Mouse (Mus musculus) liver, postnatal 0 days (tissue): Measurements from ENCODE around the gene Ppm1h. TPM values are rescaled to one million over a fixed set of nuclear protein-coding genes. Genes with fewer than 3 reads are reported as not detected.

ENCODE experiments used
- ATAC-seq: fragments of 200-750 bp; cut with Nextera tagmentation; 2 replicates; pipeline ENCODE4 v1.8.0; 2017; ENCODE audit warnings: mild to moderate bottlenecking, moderate library complexity
- DNase-seq: peaks from one replicate; pipeline ENCODE4 v3.0.0-alpha.2; 2016
- H3K27ac ChIP-seq: fragments of 300-500 bp; sonication (generic); 2 replicates; pipeline ENCODE4 v1.5.1; 2014; ENCODE audit warnings: antibody characterized with exemption, moderate library complexity, mild to moderate bottlenecking, low read depth
- H3K27me3 ChIP-seq: fragments of 300-500 bp; sonication (generic); 2 replicates; pipeline ENCODE4 v1.6.1; 2014; ENCODE audit warnings: low read length, control low read depth, mixed read lengths; ENCODE audit not compliant: insufficient read depth
- H3K36me3 ChIP-seq: fragments of 300-500 bp; sonication (generic); replicated peaks from 2 replicates; pipeline ENCODE4 v1.6.1; 2014; ENCODE audit warnings: mild to moderate bottlenecking, control low read depth, low read length, moderate library complexity, mixed read lengths; ENCODE audit not compliant: insufficient read depth
- H3K4me1 ChIP-seq: fragments of 300-500 bp; sonication (generic); 2 replicates; pipeline ENCODE4 v1.6.1; 2014; ENCODE audit warnings: antibody characterized with exemption, mild to moderate bottlenecking, control low read depth; ENCODE audit not compliant: insufficient read depth
- H3K4me2 ChIP-seq: fragments of 300-500 bp; sonication (generic); 2 replicates; pipeline ENCODE4 v1.6.1; 2014; ENCODE audit warnings: low read depth, mild to moderate bottlenecking, low read length, moderate library complexity, mixed read lengths
- H3K4me3 ChIP-seq: fragments of 300-500 bp; sonication (generic); 2 replicates; pipeline ENCODE4 v1.5.1; 2014; ENCODE audit warnings: low read depth, low read length
- H3K9ac ChIP-seq: fragments of 300-500 bp; sonication (generic); replicated peaks from 2 replicates; pipeline ENCODE4 v1.6.1; 2014; ENCODE audit warnings: mild to moderate bottlenecking, moderate library complexity
- H3K9me3 ChIP-seq: fragments of 300-500 bp; sonication (generic); 2 replicates; pipeline ENCODE4 v1.6.1; 2016; ENCODE audit warnings: mild to moderate bottlenecking, control low read depth, low read length, mixed read lengths
- CTCF ChIP-seq: sonication (generic); IDR thresholded peaks from 2 replicates; pipeline ENCODE4 v1.5.1; 2016; ENCODE audit warnings: antibody characterized with exemption, low read depth
- EP300 ChIP-seq: IDR thresholded peaks from 2 replicates; pipeline ENCODE4 v1.6.1; 2016; ENCODE audit warnings: antibody characterized with exemption, low read depth, mild to moderate bottlenecking
- WGBS: fragments of 180-500 bp; shearing (Covaris S2); extraction: QIAGEN DNeasy Blood & Tissue Kit; methylation state at CpG from one replicate; pipeline ENCODE4 v1.1.7; 2014; ENCODE audit not compliant: insufficient replicate concordance; 5-methylcytosine and 5-hydroxymethylcytosine counted together
- polyA plus RNA-seq: library from polyadenylated mRNA; unstranded; fragments of >200 nt; fragmentation: Nextera tagmentation; extraction: Ambion mirVana; gene quantifications from 2 replicates; pipeline ENCODE4 v1.2.1, GENCODE M21; 2015

Gene Ppm1h
- polyA plus RNA-seq, 1 experiment from 2014 or later, result 3.9 TPM

DNA sequence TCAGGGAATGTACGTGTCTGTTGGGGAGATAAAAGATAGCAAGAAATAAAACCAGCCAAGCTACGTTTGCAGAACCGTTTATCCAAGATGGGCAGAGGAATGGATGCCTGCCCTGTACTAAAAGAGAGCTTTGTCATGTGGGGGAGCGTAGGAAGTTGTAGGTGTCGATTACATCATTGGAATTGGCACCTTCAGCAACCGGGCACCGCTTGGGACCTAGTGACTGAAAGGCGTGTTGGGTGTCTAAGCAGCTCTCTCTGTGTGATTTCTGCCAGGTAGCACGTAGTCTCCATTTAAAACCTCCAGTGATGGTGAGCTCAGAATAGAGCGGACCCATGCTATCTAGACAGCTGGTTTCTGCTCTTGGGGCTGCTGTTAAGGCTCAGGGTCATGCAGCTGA, 60.0 kb downstream of the Ppm1h start:
- Histone ChIP-seq H3K27ac (no peak overlapping the region), H3K36me3 (no peaks in the 10 kb centered on the region), H3K9me3 (no peaks in the 10 kb centered on the region), H3K4me3 (no peak overlapping the region), H3K4me1 (no peaks in the 10 kb centered on the region), H3K9ac (no peak overlapping the region), H3K4me2 (no peak overlapping the region), H3K27me3 (no peaks in the 10 kb centered on the region)
- DNase-seq (no peak), ATAC-seq (no peak)
- 70% methylated on average over 10 of the region's 10 CpGs for WGBS
- TF ChIP-seq EP300 (no peak), CTCF (no peak)

GRCm38 (mm10) chr10:122739037-122739436, 60.5 kb downstream of the Ppm1h start:
- ATAC-seq, result no peak
- no peak for TF ChIP-seq CTCF
- no peak for TF ChIP-seq EP300
- no peak overlapping the region for H3K27ac ChIP-seq
- no peak overlapping the region for H3K9ac ChIP-seq
- no peaks in the 10 kb centered on the region for H3K36me3 ChIP-seq
- no peaks in the 10 kb centered on the region for H3K27me3 ChIP-seq
- H3K9me3 ChIP-seq, result no peaks in the 10 kb centered on the region
- H3K4me2 ChIP-seq, result no peak overlapping the region
- no peak for DNase-seq
- no peaks in the 10 kb centered on the region for H3K4me1 ChIP-seq
- no peak overlapping the region for H3K4me3 ChIP-seq
- WGBS, result 74% methylated on average over 4 of the region's 4 CpGs

DNA sequence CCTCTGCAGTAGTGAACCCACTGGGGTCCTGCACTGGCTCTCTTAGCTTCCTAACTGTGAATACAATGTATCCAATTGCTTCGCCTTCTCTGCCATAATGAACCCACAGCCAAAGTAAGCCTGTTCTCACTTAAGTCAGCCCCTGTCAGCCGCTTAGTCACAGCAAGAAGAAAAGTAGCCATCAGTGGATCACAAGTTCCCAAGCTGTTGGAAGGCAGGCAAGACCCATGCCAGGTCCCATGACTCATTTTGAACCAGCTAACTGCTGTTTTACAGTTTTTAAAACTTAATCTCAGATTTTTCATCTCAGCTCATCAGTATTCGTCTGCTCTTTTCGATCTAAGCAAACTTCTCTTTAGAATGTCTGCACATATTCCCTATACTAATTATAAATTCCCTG, 61.6 kb downstream of the Ppm1h start:
- Histone ChIP-seq H3K27ac (no peak overlapping the region), H3K36me3 (no peaks in the 10 kb centered on the region), H3K27me3 (no peaks in the 10 kb centered on the region), H3K9me3 (no peaks in the 10 kb centered on the region), H3K4me1 (no peaks in the 10 kb centered on the region), H3K4me2 (no peak overlapping the region), H3K4me3 (no peak overlapping the region), H3K9ac (no peak overlapping the region)
- TF ChIP-seq CTCF (no peak), EP300 (no peak)
- 78% methylated on average over 4 of the region's 4 CpGs for WGBS
- ATAC-seq, result no peak
- DNase-seq, result no peak

GRCm38 (mm10) chr10:122741191-122741590, 62.6 kb downstream of the Ppm1h start:
- WGBS, result 75% methylated on average over 7 of the region's 7 CpGs
- Histone ChIP-seq H3K27me3 (no peaks in the 10 kb centered on the region), H3K4me2 (no peak overlapping the region), H3K9ac (no peak overlapping the region), H3K4me3 (no peak overlapping the region), H3K27ac (no peak overlapping the region), H3K36me3 (no peaks in the 10 kb centered on the region), H3K9me3 (no peaks in the 10 kb centered on the region), H3K4me1 (peaks cover 2% of the 10 kb centered on the region; the same call in 1 of the 2 replicates)
- DNase-seq (no peak), ATAC-seq (no peak)
- TF ChIP-seq EP300, result no peak
- TF ChIP-seq CTCF, result no peak

DNA sequence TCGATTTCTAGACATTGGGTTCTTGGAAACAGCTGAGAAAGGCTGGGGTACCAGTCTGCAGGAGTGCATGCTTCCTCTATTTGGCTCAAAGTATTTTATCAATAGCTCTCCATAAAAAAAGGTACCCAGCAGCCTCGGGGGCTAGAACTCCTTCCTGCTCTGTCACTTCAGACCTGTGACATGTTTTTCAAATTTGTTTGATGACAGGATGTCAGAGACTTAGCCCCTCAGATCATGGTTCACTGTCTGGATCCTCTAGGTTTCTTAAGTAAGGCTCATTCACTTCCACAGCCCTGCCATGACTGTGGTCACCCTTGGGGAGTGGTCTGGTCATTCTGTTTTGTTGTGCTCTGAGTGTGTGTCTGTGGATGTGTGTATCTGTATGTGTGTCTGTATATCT, 63.6 kb downstream of the Ppm1h start:
- DNase-seq, result no peak
- no peaks in the 10 kb centered on the region for H3K36me3 ChIP-seq
- H3K4me3 ChIP-seq, result no peak overlapping the region
- no peak overlapping the region for H3K27ac ChIP-seq
- H3K4me1 ChIP-seq, result peaks cover 2% of the 10 kb centered on the region; the same call in 1 of the 2 replicates
- no peak overlapping the region for H3K9ac ChIP-seq
- TF ChIP-seq CTCF (no peak), EP300 (no peak)
- no peak overlapping the region for H3K4me2 ChIP-seq
- ATAC-seq, result no peak
- no peaks in the 10 kb centered on the region for H3K9me3 ChIP-seq
- H3K27me3 ChIP-seq, result no peaks in the 10 kb centered on the region
- WGBS, result 60% methylated on average over 2 of the region's 2 CpGs

DNA sequence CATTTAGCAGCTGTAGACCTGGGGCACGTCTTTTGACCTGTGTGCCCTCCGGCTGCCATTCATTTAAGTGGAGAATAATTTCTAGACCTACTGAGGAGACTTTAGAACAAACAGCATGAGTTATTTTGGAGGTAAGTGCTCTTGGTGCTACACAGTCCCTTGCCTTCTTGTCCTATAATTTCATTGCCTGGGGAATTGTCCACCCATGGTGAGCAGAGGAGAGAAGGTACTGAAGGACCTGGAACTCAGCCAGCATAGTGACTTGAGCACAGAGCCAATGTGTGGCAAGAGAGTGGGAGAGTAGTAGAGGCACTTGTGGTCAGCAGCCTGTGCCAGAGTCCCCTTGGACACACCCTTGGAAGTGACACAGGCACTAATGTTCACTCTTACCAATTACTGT, 64.8 kb downstream of the Ppm1h start:
- H3K4me2 ChIP-seq, result no peak overlapping the region
- ATAC-seq (no peak), DNase-seq (no peak)
- no peak overlapping the region for H3K4me3 ChIP-seq
- peaks cover 2% of the 10 kb centered on the region; the same call in 1 of the 2 replicates for H3K4me1 ChIP-seq
- 83% methylated on average over 2 of the region's 2 CpGs for whole genome bisulfite sequencing
- H3K27me3 ChIP-seq, result no peaks in the 10 kb centered on the region
- no peak overlapping the region for H3K27ac ChIP-seq
- TF ChIP-seq EP300 (no peak), CTCF (no peak)
- H3K9ac ChIP-seq, result no peak overlapping the region
- H3K36me3 ChIP-seq, result no peaks in the 10 kb centered on the region
- H3K9me3 ChIP-seq, result no peaks in the 10 kb centered on the region

DNA sequence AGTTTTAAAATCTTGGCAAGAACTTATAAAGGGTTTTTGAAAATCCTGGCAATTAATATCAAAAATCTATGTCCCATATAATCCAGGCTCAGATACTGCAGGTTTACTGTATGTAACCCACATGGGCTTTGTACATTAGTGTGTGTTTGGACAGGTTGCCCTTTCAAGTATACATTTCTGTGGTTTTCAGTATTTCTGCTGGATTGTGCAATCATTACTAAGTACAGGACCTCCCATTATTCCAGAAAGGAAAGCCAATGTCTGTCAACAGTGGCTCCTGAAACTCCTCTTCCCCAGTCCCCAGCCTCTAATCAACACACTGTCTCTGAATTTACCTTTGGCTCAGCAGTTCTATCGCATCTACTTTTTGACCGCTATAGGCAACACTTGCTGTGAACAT, 66.4 kb downstream of the Ppm1h start:
- no peaks in the 10 kb centered on the region for H3K36me3 ChIP-seq
- H3K4me1 ChIP-seq, result peaks cover 2% of the 10 kb centered on the region; the same call in 1 of the 2 replicates
- DNase-seq, result no peak
- no peak overlapping the region for H3K27ac ChIP-seq
- no peaks in the 10 kb centered on the region for H3K9me3 ChIP-seq
- ATAC-seq, result no peak
- H3K4me2 ChIP-seq, result no peak overlapping the region
- no peak overlapping the region for H3K4me3 ChIP-seq
- no peaks in the 10 kb centered on the region for H3K27me3 ChIP-seq
- TF ChIP-seq CTCF (no peak), EP300 (no peak)
- H3K9ac ChIP-seq, result no peak overlapping the region
- 88% methylated on average over 2 of the region's 2 CpGs for WGBS
